Mouse (Mus musculus) liver, embryonic 14.5 days (tissue): ENCODE results near the gene Cyth3. TPM values are rescaled to one million over a fixed set of nuclear protein-coding genes. Genes with fewer than 3 reads are reported as not detected.

Experiments used
- ATAC-seq: fragments of 200-750 bp; cut with Nextera tagmentation; 2 replicates; pipeline ENCODE4 v1.8.0; 2017; ENCODE audit warnings: moderate number of reproducible peaks, mild to moderate bottlenecking, moderate library complexity; ENCODE audit not compliant: insufficient read depth
- DNase-seq, 3 experiments: peaks; one replicate each; pipeline ENCODE4 v3.0.0-alpha.2; 2012 to 2013; ENCODE audit warnings: low read depth in 3 of 3, low spot score in 3 of 3
- H3K27ac ChIP-seq: fragments of 300-500 bp; sonication (generic); 2 replicates; pipeline ENCODE4 v1.5.1; 2014; ENCODE audit warnings: moderate library complexity, mild to moderate bottlenecking, control low read depth, inconsistent platforms
- H3K27me3 ChIP-seq: fragments of 300-500 bp; sonication (generic); 2 replicates; pipeline ENCODE4 v1.6.1; 2014; ENCODE audit warnings: mild to moderate bottlenecking, low read length, moderate library complexity; ENCODE audit not compliant: control insufficient read depth, insufficient read depth
- H3K36me3 ChIP-seq: fragments of 300-500 bp; sonication (generic); replicated peaks from 2 replicates; pipeline ENCODE4 v1.6.1; 2014; ENCODE audit warnings: low read depth; ENCODE audit not compliant: control insufficient read depth, insufficient read depth
- H3K4me1 ChIP-seq, 2 experiments: fragments of 200-500 bp in 1 of 2; fragments of 300-500 bp in 1 of 2; sonication (generic) in 1 of 2; replicated peaks; 2 replicates each; pipeline ENCODE4 v1.6.1; 2012 to 2014; ENCODE audit warnings: antibody characterized with exemption in 1 of 2, inconsistent platforms in 1 of 2, low read length in 1 of 2; ENCODE audit not compliant: control insufficient read depth in 2 of 2, insufficient read depth in 2 of 2
- H3K4me2 ChIP-seq: fragments of 300-500 bp; sonication (generic); 2 replicates; pipeline ENCODE4 v1.6.1; 2014; ENCODE audit warnings: low read depth, mild to moderate bottlenecking, control low read depth, moderate library complexity
- H3K4me3 ChIP-seq, 2 experiments: fragments of 200-500 bp in 1 of 2; fragments of 300-500 bp in 1 of 2; sonication (generic) in 1 of 2; 2 replicates each; pipeline ENCODE4 v1.5.1; 2012 to 2014; ENCODE audit warnings: low read depth in 2 of 2, low read length in 2 of 2, mild to moderate bottlenecking in 2 of 2, control low read depth in 1 of 2, inconsistent platforms in 1 of 2, moderate library complexity in 1 of 2; ENCODE audit not compliant: insufficient read depth in 1 of 2
- H3K9ac ChIP-seq: fragments of 300-500 bp; sonication (generic); replicated peaks from 2 replicates; pipeline ENCODE4 v1.6.1; 2014; ENCODE audit warnings: mild to moderate bottlenecking, control low read depth, moderate library complexity
- H3K9me3 ChIP-seq: fragments of 300-500 bp; sonication (generic); 2 replicates; pipeline ENCODE4 v1.6.1; 2016; ENCODE audit warnings: low read length, mixed read lengths; ENCODE audit not compliant: control insufficient read depth
- CTCF ChIP-seq: IDR thresholded peaks from 2 replicates; pipeline ENCODE4 v1.5.1; 2016; ENCODE audit warnings: antibody characterized with exemption, low read depth, control low read depth
- EP300 ChIP-seq: IDR thresholded peaks from 2 replicates; pipeline ENCODE4 v1.6.1; 2016; ENCODE audit warnings: antibody characterized with exemption, low read depth
- WGBS: fragments of 180-500 bp; shearing (Covaris S2); extraction: QIAGEN DNeasy Blood & Tissue Kit; methylation state at CpG from one replicate; pipeline ENCODE4 v1.1.7; 2014; ENCODE audit not compliant: insufficient replicate concordance; 5-methylcytosine and 5-hydroxymethylcytosine counted together
- polyA plus RNA-seq, 2 experiments: library from polyadenylated mRNA; depleted of rRNA in 1 of 2; stranded (reverse) in 1 of 2; unstranded in 1 of 2; fragments of >200 nt; fragmentation: Nextera tagmentation in 1 of 2; extraction: Ambion mirVana in 1 of 2; gene quantifications; 2 replicates each; pipeline versions ENCODE4 v1.2.1 to v1.2.3; 2012 to 2014

Gene Cyth3
- polyA plus RNA-seq, 2 experiments, result 24.1 to 28.1 TPM

DNA sequence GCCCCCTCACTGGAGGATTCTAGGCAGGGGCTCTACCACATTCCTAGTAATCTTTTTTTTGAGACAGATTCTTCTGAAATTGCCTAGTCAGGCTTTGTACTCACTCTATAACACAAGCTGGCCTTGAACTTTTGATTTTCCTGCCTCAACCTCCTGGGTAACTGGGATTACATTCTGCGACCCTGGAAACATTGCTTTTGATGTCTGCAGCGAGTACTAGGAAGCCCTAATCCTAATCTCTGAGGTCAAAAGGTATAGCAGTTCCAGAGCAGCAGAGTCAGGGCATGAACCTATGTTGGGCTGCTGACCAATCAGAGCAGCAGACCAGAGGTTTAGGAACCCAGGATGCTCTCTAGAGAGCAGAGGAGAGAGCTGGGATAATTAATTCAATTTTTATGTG, 6.9 kb upstream of the Cyth3 start:
- no peaks in the 10 kb centered on the region for H3K36me3 ChIP-seq
- H3K27ac ChIP-seq, result no peak overlapping the region
- TF ChIP-seq CTCF (no peak), EP300 (no peak)
- H3K4me2 ChIP-seq, result no peak overlapping the region
- peaks cover 8 to 20% of the 10 kb centered on the region in 2 experiments for H3K4me1 ChIP-seq
- H3K4me3 ChIP-seq, result no peak overlapping the region
- DNase-seq (no peak), ATAC-seq (no peak)
- H3K27me3 ChIP-seq, result no peaks in the 10 kb centered on the region
- no peaks in the 10 kb centered on the region for H3K9me3 ChIP-seq
- no peak overlapping the region for H3K9ac ChIP-seq
- WGBS, result 68% methylated on average over 2 of the region's 2 CpGs

DNA sequence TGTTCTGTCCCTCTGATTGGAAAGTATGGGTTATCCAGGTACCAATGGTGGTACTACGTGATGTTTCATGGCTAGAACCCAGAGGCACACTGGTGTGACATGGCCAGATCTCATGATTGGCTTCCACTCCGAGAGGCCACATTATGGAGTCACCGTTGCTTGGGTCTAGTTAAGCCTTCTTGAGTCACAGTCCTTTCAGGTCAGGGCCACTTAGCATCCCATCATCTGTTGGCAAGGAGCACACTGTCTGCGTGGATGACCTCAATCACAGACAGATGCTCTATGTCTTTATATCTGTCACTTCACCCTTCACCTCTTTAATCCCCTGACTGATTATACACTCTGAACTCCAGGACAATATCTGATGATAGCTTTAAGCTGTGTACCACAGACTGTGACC, 6.1 kb upstream of the Cyth3 start:
- ATAC-seq (no peak), DNase-seq (no peak)
- H3K9ac ChIP-seq, result no peak overlapping the region
- H3K36me3 ChIP-seq, result no peaks in the 10 kb centered on the region
- no peak for TF ChIP-seq EP300
- no peak for TF ChIP-seq CTCF
- H3K9me3 ChIP-seq, result no peaks in the 10 kb centered on the region
- no peak overlapping the region for H3K4me3 ChIP-seq
- H3K4me1 ChIP-seq, result peaks cover 10 to 20% of the 10 kb centered on the region in 2 experiments
- WGBS, result 77% methylated on average over 4 of the region's 4 CpGs
- no peak overlapping the region for H3K4me2 ChIP-seq
- no peak overlapping the region for H3K27ac ChIP-seq
- H3K27me3 ChIP-seq, result no peaks in the 10 kb centered on the region

DNA sequence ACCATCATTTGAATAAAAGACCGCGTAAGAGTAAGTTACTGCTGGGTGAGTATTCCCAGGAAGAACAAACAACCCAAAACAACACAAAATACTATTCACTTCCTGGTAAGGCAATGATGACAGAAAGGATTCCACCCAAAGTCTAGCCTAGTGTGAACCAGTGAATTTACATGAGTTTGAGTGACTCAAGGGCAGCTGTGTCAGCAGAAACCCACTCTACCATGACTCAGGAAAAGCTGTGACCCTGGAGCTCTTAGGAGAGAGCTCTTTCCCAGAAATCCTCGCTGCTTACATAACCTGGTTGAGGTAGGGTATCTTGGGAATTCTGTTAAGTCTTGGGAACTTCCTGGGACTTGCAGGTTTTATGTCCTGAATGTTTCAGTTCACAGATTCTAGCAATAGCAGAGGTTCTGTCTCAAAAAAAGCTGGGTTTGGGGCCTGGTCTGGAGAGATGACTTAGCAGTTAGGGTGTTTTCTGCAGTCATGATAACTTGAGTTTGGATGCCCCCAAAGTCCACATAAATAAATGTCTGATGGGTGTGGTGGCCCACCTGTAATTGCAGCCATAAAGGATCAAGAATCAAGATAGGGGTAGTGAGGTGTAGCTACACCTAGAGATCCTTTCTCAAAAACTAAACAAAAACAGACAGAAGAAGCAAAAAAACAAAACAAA, 5.5 kb upstream of the Cyth3 start:
- ATAC-seq, result peak; percentile 71
- Histone ChIP-seq H3K4me1 (peaks cover 14 to 22% of the 10 kb centered on the region in 2 experiments), H3K9ac (no peak overlapping the region), H3K9me3 (no peaks in the 10 kb centered on the region), H3K27me3 (no peaks in the 10 kb centered on the region), H3K36me3 (no peaks in the 10 kb centered on the region), H3K4me3 (no peak overlapping the region), H3K27ac (no peak overlapping the region; the same call in 1 of the 2 replicates), H3K4me2 (no peak overlapping the region)
- 80% methylated on average over 3 of the region's 3 CpGs for WGBS
- no peak for DNase-seq
- TF ChIP-seq CTCF, result no peak
- TF ChIP-seq EP300, result no peak

DNA sequence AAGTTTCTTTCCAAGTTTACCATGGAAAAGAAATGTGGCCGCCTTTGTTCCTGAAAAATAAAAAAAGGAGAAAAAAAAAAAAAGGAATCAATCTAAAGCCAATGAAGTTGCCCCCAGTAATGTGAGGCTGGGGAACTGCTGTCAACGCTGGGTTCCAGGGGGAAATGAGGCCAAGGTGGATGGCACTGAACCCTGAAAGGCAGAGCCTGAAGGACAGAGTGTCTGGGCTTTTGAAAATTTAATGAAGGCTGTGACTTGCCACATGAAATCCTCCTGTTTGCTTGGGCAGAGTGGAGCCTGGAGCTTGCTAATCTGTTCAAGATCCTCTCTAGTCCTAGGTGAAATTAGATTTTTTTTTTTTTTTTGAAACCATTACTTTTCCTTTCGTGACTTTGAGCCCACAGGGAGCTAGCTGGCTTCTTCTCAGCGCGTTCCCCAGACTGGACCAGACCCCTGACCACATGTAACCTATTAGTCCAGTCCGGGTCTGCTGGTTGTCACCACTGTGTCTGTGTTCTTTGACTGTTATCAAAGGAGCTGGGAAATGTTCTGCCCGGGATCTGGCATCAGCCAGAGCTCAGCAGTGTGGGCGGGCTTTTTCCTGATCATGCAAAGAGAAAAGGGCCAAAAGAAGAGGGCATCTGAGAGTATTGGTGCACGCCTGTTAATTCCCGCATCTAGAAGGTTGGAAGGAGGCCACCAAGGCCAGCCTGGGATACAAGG, 4.6 kb upstream of the Cyth3 start:
- H3K9ac ChIP-seq, result no peak overlapping the region
- H3K27ac ChIP-seq, result no peak overlapping the region
- no peak overlapping the region for H3K4me3 ChIP-seq
- H3K36me3 ChIP-seq, result no peaks in the 10 kb centered on the region
- ATAC-seq (no peak), DNase-seq (no peak)
- 58% methylated on average over 10 of the region's 10 CpGs for WGBS
- H3K4me2 ChIP-seq, result no peak overlapping the region
- no peaks in the 10 kb centered on the region for H3K27me3 ChIP-seq
- peaks cover 17 to 25% of the 10 kb centered on the region in 2 experiments for H3K4me1 ChIP-seq
- H3K9me3 ChIP-seq, result no peaks in the 10 kb centered on the region
- TF ChIP-seq CTCF, result no peak

DNA sequence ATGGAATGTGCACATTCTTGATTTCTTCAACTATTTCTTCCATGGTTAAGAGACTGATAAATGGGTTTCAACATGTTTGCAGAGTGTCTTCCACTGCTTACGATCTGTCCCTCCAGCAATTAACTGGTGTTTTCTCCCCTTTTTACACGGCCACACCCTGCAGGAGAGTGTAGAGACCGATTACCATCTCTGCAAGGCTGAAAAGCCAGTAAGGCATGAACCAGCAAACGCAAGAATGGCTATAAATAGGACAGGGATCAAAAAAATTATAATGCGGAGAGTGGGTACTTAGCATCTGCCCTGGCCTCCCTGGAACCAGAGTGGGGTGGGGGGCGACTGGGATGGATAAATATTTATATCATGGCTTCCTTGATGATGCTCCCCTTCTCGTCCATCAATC, 3.7 kb upstream of the Cyth3 start:
- Histone ChIP-seq H3K4me1 (peaks cover 17 to 28% of the 10 kb centered on the region in 2 experiments), H3K27me3 (no peaks in the 10 kb centered on the region), H3K9me3 (no peaks in the 10 kb centered on the region), H3K27ac (no peak overlapping the region), H3K4me2 (peak overlapping the region; percentile 35; the same call in 1 of the 2 replicates), H3K4me3 (no peak overlapping the region), H3K9ac (no peak overlapping the region), H3K36me3 (no peaks in the 10 kb centered on the region)
- no peak for DNase-seq
- WGBS, result 18% methylated on average over 7 of the region's 7 CpGs
- TF ChIP-seq EP300 (no peak), CTCF (no peak)
- no peak for ATAC-seq
